Mouse (Mus musculus): ENCODE measurements around the gene Gm20388. TPM values are rescaled to one million over a fixed set of nuclear protein-coding genes. Genes with fewer than 3 reads are reported as not detected.
"Not testable (repeated sequence)": the region's sequence is repeated elsewhere in the genome, so short reads cannot be mapped to it uniquely, and the experiment has no call there.

Gm20388 gene
- total RNA-seq, 2 experiments from 2014 or later = 18.5 to 23.8 TPM

GRCm38 (mm10) chr8:121437506-121437905, 1526.9 kb downstream of the Gm20388 start:
- ATAC-seq (replicated peaks; ENCODE audit: poor library complexity, severe bottlenecking) = no peak

DNA sequence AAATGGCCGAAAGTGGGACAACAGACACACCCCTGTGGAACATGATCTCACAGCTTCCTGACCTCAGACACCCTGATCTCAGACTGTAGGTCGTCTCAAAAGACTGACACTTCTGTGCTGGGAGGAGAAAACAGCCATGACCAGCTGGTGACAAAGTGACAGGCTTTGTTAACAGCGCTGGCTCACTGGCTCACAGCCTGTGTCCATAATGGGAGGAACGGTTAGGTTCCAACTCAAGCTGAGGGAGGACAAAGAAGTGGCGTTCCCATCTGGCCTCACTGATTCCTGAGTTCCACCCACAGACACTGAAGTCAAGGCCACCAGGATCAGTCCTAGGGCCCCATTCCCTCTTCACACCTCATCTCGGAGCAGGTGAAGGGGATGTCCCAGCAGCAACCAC, 1527.5 kb downstream of the Gm20388 start:
- no peak for ATAC-seq (replicated peaks; ENCODE audit: poor library complexity, severe bottlenecking)

- no peak for ATAC-seq (replicated peaks; ENCODE audit: poor library complexity, severe bottlenecking)
These were observed 1528.7 kb downstream of the Gm20388 start for GRCm38 (mm10) chr8:121439351-121439750.

- no peak for ATAC-seq (replicated peaks; ENCODE audit: poor library complexity, severe bottlenecking)
These were observed 1532.7 kb downstream of the Gm20388 start for GRCm38 (mm10) chr8:121443361-121443760.

- not testable (repeated sequence) for ATAC-seq (replicated peaks; ENCODE audit: poor library complexity, severe bottlenecking)
These were observed 1533.9 kb downstream of the Gm20388 start for GRCm38 (mm10) chr8:121444521-121444920.

GRCm38 (mm10) chr8:121445027-121445471, 1534.4 kb downstream of the Gm20388 start:
- ATAC-seq (replicated peaks; ENCODE audit: poor library complexity, severe bottlenecking) = no peak

GRCm38 (mm10) chr8:121446133-121446532, 1535.5 kb downstream of the Gm20388 start:
- no peak for ATAC-seq (replicated peaks; ENCODE audit: poor library complexity, severe bottlenecking)

DNA sequence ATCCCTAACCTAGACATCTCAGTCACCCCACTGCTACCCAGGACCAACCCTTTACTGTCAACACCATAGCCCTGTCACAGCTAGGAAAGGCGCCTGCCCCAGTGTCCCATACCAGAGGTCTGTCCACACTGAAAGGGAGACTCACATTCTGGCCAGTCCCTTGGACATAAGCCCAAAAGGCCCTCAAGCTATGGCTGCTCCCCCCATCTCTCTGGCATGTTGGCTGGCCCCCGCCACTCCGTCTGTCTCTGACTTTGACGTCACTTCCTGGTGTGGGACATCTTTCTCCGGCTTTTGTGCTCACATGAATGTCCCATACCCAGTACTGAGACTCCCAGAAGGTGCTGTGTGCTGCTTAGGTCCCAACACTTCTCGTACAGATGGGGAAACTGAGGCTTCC, 1536.2 kb downstream of the Gm20388 start:
- no peak for ATAC-seq (replicated peaks; ENCODE audit: poor library complexity, severe bottlenecking)

DNA sequence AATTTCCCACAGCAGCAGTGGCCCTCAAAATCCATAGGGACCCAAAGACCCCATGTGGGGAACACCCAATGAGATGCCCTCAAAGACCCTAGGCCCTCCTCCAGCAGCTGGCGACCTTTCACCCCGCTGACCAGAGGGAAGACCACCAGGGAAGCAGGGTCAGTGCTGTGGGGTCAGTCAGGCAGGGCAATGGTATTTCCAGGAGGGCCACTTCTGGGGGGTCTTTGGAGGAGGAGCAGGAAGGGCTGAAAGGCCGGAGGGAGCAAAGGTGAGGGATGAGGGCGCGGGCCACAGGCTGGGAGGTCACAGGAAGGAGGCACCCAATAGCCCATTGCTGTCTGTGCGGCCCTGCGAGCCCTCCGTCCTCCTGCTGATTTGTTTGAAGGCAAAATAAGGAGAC, 1539.6 kb downstream of the Gm20388 start:
- ATAC-seq (replicated peaks; ENCODE audit: poor library complexity, severe bottlenecking) = no peak

DNA sequence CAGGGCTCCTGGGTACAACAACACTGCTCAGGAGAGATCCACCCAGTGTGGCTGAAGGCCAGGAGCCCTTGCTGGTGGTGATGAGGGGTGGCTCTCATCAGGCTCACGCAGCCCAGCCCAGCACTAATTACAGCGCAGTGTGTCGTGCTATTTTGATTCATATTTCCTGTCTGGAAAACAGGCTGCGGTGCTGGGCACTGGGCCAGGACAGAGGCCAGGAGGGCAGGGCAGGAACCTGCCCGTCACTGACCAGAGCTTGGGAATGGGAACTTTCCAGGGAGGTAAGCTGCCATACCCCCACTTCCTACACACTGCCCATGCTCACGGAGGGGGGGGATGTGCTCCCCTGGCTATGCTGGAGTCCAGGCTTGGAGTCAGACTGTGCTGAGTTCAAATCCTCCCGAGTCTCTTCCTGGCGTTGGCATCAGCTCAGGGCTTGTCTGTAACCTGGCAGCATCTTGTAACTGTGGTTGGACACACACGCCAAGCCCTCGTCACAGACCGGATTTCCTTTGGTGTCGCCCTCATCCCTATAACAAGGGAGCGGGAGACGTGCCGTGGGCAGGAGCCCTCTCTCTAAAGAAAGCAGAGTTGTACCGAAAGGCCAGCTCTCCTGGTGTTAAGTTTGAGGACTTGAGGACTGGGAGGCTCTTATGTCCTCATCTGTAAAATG, 1540.9 kb downstream of the Gm20388 start:
- ATAC-seq (replicated peaks; ENCODE audit: poor library complexity, severe bottlenecking) = no peak

DNA sequence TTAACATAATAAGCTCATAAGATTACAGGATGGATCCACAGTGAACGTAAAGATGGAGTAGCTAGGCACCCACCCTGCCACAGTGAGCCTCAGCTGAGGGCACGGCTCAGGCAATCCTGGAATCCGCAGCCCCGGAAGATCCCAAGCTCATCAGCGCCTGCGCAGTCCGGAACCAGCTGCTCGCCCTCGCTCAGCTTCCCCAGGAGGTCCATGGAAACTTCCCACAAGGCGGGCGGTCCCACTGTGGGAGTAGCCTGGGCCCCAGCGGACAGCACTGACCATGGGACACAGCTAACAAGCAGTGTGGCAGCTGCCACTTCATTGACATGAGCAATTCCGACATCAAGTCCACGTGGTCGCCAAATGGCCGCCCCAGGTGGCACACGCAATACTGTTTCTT, 1544.1 kb downstream of the Gm20388 start:
- ATAC-seq (replicated peaks; ENCODE audit: poor library complexity, severe bottlenecking) = no peak

DNA sequence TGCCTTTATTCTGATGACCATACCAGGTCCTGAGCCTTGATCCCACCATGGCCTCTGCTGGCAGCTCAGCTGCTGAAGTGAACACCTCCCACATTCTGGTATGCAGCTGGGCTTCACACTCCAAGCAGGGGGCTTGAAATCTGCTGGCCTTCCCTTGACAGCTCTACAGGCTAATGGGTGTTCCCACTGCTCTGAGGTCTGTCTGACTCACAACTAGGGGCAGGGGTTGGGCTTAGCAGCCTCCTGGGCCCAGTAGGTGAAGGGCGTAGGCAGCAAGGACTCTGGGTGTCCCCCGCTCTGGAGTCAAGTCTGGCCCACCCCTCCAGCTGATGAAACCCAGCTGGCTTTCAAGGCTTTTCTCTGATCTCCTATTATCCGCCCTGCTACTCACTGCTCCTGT, 1550.6 kb downstream of the Gm20388 start:
- no peak for ATAC-seq (replicated peaks; ENCODE audit: poor library complexity, severe bottlenecking)

DNA sequence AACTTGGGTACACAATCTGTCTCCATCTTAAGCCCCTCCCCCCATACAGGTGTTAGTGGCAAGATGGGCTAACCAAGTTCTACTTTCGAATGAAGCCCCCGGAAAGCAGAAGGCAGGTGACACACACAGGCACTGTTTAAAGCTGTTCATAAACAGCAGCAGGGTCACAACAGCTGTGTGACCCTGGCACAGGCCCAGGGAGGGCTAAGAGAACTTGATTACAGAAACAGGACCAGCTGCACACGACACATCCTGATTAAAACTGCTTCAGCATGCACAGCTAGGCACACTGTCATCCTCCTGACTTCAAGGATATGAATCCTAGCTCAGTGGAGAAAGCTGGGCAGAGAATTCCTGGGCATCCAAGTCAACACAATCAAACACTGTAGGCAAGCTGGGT, 1551.5 kb downstream of the Gm20388 start:
- ATAC-seq (replicated peaks; ENCODE audit: poor library complexity, severe bottlenecking) = no peak

- ATAC-seq (replicated peaks; ENCODE audit: poor library complexity, severe bottlenecking) = no peak
These were observed 1557.7 kb downstream of the Gm20388 start for GRCm38 (mm10) chr8:121468083-121469071.

DNA sequence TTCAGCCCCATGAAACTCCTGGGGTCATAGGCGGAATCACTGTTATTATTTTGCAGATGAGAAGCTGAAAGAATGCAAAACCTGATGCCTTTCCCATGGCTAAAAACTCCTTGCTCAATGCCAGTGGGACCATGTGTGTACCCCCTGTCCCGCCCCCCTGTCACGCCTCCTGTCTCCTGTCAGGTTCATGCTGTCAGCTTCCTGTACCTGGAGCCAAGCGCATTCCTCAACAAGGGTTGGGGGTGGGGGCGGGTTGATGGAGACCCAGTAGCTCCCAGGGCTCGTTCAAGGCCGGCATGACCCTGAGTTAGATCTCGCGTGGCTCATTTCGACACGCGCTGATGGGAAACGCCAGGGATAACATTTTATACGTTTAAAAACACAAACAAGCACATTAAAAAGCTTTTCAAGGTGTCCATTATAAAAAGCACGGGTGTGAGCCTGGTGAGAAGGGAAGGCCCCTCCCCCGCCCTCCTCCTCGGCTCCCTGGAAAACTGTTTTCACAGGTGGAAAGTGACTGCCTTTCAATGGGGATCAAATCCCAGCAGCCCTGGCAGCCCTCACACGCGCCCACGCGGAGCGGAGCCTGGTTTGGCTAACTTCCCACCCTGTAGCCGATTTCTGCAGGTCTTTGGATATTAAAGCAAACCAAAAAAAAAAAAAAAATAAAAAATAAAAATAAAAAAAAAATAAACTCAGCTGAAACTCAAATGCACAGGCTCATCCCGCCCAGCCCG, 1563.7 kb downstream of the Gm20388 start:
- no peak for ATAC-seq (replicated peaks; ENCODE audit: poor library complexity, severe bottlenecking)

- ATAC-seq (replicated peaks; ENCODE audit: poor library complexity, severe bottlenecking) = no peak
These were observed 1564.2 kb downstream of the Gm20388 start for GRCm38 (mm10) chr8:121474898-121475284.

DNA sequence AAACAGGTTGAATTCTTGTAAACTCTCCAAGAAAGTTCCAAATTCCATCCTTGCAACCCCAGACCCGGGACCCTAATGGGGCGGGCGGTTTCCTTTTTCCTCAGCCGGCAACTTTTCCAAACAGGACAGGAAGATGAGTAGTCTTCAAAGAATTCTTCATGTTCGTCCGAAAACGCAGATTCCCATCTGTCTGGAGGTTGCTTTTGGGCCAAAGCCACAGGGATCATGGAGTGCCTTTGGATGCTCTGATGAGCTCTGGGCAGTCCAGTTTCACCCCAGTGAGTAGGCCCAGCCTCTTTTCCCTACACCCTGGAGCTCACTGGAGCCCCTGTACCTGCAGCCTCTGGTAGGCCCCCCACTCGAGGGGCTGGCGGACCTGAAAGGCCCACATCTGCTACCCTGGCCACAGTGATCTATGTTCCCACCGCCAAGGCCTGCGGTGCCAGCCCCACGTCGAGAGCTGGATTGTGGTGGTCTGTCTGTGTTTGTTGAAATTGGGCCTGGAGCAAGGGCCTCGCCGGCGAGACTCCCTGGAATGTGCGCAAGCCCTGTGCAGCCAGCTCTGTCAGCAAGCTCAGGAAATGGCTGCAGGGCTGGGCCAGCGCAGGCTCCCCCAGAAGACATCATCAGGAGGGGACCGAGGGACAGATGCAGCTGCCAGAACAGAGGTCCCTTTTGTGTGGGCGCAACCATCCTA, 1567.4 kb downstream of the Gm20388 start:
- no peak for ATAC-seq (replicated peaks; ENCODE audit: poor library complexity, severe bottlenecking)

DNA sequence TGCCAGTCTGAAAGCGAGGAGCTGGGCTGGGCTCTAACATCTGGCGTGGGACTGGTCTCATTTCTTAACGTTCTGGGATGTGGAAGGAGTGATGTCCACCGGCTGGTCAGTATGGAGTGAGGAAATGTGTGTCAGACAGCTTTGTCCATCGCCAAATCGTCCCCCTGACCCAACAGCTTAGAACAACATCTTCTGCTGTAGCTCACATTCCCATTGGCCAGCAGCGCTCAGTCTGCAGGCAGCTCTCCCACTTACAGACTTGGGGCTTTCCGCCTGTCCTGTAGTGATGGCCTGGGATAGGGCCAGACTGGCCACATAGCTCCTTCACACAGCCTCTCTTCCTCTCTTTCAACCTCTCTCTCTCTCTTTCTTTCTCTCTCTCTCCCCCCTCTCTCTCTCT, 1568.5 kb downstream of the Gm20388 start:
- ATAC-seq (replicated peaks; ENCODE audit: poor library complexity, severe bottlenecking) = no peak

DNA sequence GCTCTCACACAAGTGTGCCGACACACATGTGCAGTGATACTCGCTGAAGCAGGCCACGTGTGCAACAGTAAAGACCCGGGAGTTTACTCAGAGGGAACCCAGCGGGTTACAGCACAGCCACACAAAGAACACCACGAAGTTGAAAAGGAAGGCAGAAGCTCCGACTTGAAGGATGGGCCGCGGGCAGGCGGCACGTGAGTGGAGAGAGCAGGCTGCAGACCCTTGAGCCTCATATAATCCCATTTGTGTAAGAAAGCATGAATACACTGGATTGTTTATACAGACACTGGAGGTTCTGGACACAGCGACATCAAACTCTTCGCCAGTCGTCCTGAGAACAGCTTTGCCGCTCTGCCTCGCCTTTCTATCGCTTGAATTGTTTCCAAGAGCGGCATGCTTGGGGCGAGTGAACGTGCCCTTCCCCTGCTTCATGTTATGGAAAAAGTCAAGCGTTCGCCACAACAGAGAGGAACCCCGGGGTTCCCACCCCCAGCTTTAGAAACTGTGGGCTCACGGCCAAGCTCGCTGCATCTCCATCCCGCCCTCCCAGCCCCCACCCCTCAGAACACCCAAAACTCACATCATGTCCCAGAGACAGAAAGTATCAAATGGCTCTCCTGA, 1569.9 kb downstream of the Gm20388 start:
- no peak for ATAC-seq (replicated peaks; ENCODE audit: poor library complexity, severe bottlenecking)
